Mouse (Mus musculus) heart, postnatal 0 days (tissue): ENCODE measurements at regions not wholly inside any gene's neighbourhood (a gene's known extent, or its start where the extent isn't known, plus 50 kb on each side); places are given as distances from the start of the nearest gene placed in this dataset.

ENCODE experiments used
- CTCF ChIP-seq: IDR thresholded peaks from 2 replicates; pipeline ENCODE4 v1.5.1; 2016; ENCODE audit warnings: antibody characterized with exemption, control low read depth, low read depth
- EP300 ChIP-seq: IDR thresholded peaks from 2 replicates; pipeline ENCODE4 v1.6.1; 2016; ENCODE audit warnings: antibody characterized with exemption, low read depth

DNA sequence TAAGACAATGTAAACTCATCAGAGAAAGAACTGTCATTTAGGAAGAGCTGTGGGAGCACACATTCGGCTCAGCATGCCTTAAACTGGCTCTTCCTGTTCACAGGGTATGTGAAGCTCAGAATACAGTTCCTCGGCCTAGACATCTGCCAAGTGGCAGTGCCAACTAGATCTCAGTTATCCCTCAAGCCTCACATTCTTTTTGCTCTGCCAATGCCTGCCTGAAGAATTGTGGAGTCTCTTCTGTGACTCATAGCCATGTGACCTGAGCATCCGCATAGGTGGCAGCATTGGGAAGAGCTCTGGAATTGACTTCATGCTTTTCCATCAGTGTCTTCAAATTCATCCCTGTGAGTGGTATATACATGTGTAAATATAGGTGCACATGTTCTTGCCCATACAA, 59.7 kb downstream of the Prlhr start:
- TF ChIP-seq CTCF: no peak
- TF ChIP-seq EP300: no peak
